Mouse (Mus musculus): ENCODE measurements around the gene Nefh. TPM values are rescaled to one million over a fixed set of nuclear protein-coding genes. Genes with fewer than 3 reads are reported as not detected.

The Nefh gene
- total RNA-seq (2023), result 1.9 TPM

GRCm38 (mm10) chr11:4947813-4948174 lies at the start of gene Nefh:
Gene Nefh, minus strand, starts transcription at chr11:4948064.

GRCm38 (mm10) chr11:4986695-4987486 lies 39.0 kb upstream of the Nefh start, which contains the start of gene Ap1b1:
Gene Ap1b1, plus strand, starts transcription at chr11:4986824.

GRCm38 (mm10) chr11:4894848-4895816 lies 52.7 kb downstream of the Nefh start, which contains the start of gene Thoc5:
Gene Thoc5, plus strand, starts transcription at chr11:4895320.

Other genes starting within 250 kb of the Nefh start
- gene Uqcr10, start 243.7 kb downstream of the Nefh start, total RNA-seq (2023), result 128 TPM
- gene Zmat5, start 243.4 kb downstream of the Nefh start, total RNA-seq (2023), result 36.5 TPM
- gene Cabp7, start 201.3 kb downstream of the Nefh start, total RNA-seq (2023), result not detected
- 49.0 TPM for gene Nf2, start 98.5 kb downstream of the Nefh start, total RNA-seq (2023)
- gene Nipsnap1, start 74.1 kb downstream of the Nefh start, total RNA-seq (2023), result 19.6 TPM
- 43.2 TPM for gene Thoc5, start 52.7 kb downstream of the Nefh start, total RNA-seq (2023)
- 98.9 TPM for gene Ap1b1, start 38.8 kb upstream of the Nefh start, total RNA-seq (2023)
- not detected for gene Rasl10a, start 110.1 kb upstream of the Nefh start, total RNA-seq (2023)
- 1.0 TPM for gene Gas2l1, start 117.3 kb upstream of the Nefh start, total RNA-seq (2023)
- 5.0 TPM for gene Rhbdd3, start 150.9 kb upstream of the Nefh start, total RNA-seq (2023)
- gene Ewsr1, start 151.2 kb upstream of the Nefh start, total RNA-seq (2023), result 636 TPM
- 6.2 TPM for gene Emid1, start 204.2 kb upstream of the Nefh start, total RNA-seq (2023)